Mouse (Mus musculus) midbrain, postnatal 0 days (tissue): ENCODE results near the gene Aplnr. TPM values are rescaled to one million over a fixed set of nuclear protein-coding genes. Genes with fewer than 3 reads are reported as not detected.

ENCODE experiments used
- ATAC-seq: fragments of 200-750 bp; cut with Nextera tagmentation; 2 replicates; pipeline ENCODE4 v1.8.0; 2017; ENCODE audit warnings: moderate number of reproducible peaks, mild to moderate bottlenecking, moderate TSS enrichment, moderate library complexity; ENCODE audit not compliant: low FRiP score
- DNase-seq: peaks from one replicate; pipeline ENCODE4 v3.0.0-alpha.2; 2015; ENCODE audit warnings: low spot score
- H3K27ac ChIP-seq: fragments of 300-500 bp; sonication (generic); 2 replicates; pipeline ENCODE4 v1.5.1; 2014; ENCODE audit warnings: low read depth, mild to moderate bottlenecking, low read length, mixed read lengths
- H3K27me3 ChIP-seq: fragments of 300-500 bp; sonication (generic); 2 replicates; pipeline ENCODE4 v1.6.1; 2014; ENCODE audit warnings: low read length, control low read depth, mixed read lengths; ENCODE audit not compliant: insufficient read depth
- H3K36me3 ChIP-seq: fragments of 300-500 bp; sonication (generic); 2 replicates; pipeline ENCODE4 v1.6.1; 2014; ENCODE audit warnings: low read length, control low read depth, mixed read lengths; ENCODE audit not compliant: insufficient read depth
- H3K4me1 ChIP-seq: fragments of 300-500 bp; sonication (generic); 2 replicates; pipeline ENCODE4 v1.6.1; 2014; ENCODE audit warnings: mild to moderate bottlenecking, control low read depth, antibody characterized with exemption, low read length, mixed read lengths; ENCODE audit not compliant: insufficient read depth
- H3K4me2 ChIP-seq: fragments of 300-500 bp; sonication (generic); 2 replicates; pipeline ENCODE4 v1.6.1; 2014; ENCODE audit warnings: low read depth, mild to moderate bottlenecking, low read length, mixed read lengths; ENCODE audit not compliant: poor library complexity, severe bottlenecking
- H3K4me3 ChIP-seq: fragments of 300-500 bp; sonication (generic); 2 replicates; pipeline ENCODE4 v1.5.1; 2014; ENCODE audit warnings: low read depth, mild to moderate bottlenecking, low read length, moderate library complexity
- H3K9ac ChIP-seq: fragments of 300-500 bp; sonication (generic); replicated peaks from 2 replicates; pipeline ENCODE4 v1.6.1; 2014; ENCODE audit warnings: mild to moderate bottlenecking, low read length, moderate library complexity, mixed read lengths; ENCODE audit not compliant: poor library complexity, severe bottlenecking
- H3K9me3 ChIP-seq: fragments of 300-500 bp; sonication (generic); 2 replicates; pipeline ENCODE4 v1.6.1; 2016; ENCODE audit warnings: low read length, control low read depth
- CTCF ChIP-seq: IDR thresholded peaks from 2 replicates; pipeline ENCODE4 v1.5.1; 2016; ENCODE audit warnings: antibody characterized with exemption, mild to moderate bottlenecking
- WGBS: fragments of 180-500 bp; shearing (Covaris S2); extraction: QIAGEN DNeasy Blood & Tissue Kit; methylation state at CpG from one replicate; pipeline ENCODE4 v1.1.7; 2014; 5-methylcytosine and 5-hydroxymethylcytosine counted together
- polyA plus RNA-seq: library from polyadenylated mRNA; unstranded; fragments of >200 nt; fragmentation: Nextera tagmentation; extraction: Ambion mirVana; gene quantifications from 2 replicates; pipeline ENCODE4 v1.2.1, GENCODE M21; 2015
- total RNA-seq: library from RNA; depleted of rRNA; stranded (reverse); fragments of >200 nt; gene quantifications from 2 replicates; pipeline ENCODE4 v1.2.3, GENCODE M21; 2014

Aplnr gene
- total and polyA plus RNA-seq, 2 experiments from 2014 or later = 17.4 to 19.3 TPM

DNA sequence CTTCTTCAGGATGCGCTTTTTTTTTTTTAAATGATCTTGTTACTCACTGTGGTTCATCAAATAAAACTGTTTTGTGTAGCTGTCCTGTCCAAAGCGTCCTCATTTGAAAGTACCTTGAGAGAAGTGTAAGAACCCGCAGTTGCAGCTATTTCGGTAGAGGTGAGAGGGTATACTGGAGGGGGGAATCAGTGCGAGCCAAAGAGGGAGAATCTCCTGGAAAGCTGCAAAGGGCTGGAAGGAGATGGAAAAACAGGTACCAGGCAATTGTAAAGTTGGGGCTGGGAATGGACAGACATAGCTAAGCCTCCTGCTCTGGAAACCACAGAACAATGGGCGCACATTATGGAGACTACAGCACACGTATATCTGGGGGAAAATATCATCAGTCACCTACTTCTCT lies 3.8 kb downstream of the Aplnr start:
- TF ChIP-seq CTCF = no peak
- 80% methylated on average over 7 of the region's 7 CpGs for WGBS
- no peaks in the 10 kb centered on the region for H3K4me1 ChIP-seq
- DNase-seq (no peak), ATAC-seq (no peak)
- no peaks in the 10 kb centered on the region; the same call in 1 of the 2 replicates for H3K27me3 ChIP-seq
- no peak overlapping the region for H3K4me3 ChIP-seq
- no peaks in the 10 kb centered on the region for H3K9me3 ChIP-seq
- H3K36me3 ChIP-seq = no peaks in the 10 kb centered on the region
- H3K9ac ChIP-seq = no peak overlapping the region
- no peak overlapping the region for H3K27ac ChIP-seq
- H3K4me2 ChIP-seq = no peak overlapping the region

GRCm38 (mm10) chr2:85140833-85141232 lies 4.8 kb downstream of the Aplnr start:
- Histone ChIP-seq H3K9ac (no peak overlapping the region), H3K9me3 (no peaks in the 10 kb centered on the region), H3K4me1 (no peaks in the 10 kb centered on the region), H3K4me2 (no peak overlapping the region), H3K36me3 (no peaks in the 10 kb centered on the region), H3K27me3 (no peaks in the 10 kb centered on the region; the same call in 1 of the 2 replicates), H3K4me3 (no peak overlapping the region), H3K27ac (no peak overlapping the region)
- no peak for ATAC-seq
- DNase-seq = no peak
- TF ChIP-seq CTCF = no peak

DNA sequence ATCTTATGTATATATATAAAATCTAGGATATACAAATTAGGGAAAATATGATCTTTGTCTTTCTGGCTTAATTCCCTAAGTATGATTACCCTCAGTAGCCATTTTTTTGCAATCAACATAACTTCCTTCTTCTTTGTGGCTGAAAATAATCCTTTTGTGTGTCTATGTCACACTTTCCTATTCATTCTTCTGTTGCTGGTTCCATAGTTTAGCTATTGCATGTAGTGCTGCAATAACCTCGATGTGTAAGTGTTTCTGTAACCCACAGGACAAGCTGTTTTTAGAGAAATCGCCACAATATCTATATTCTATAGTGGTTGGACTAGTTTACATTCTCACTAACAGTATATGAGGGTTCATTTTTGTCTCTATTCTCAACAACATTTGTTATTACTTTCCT lies 8.9 kb downstream of the Aplnr start:
- 84% methylated on average over 2 of the region's 2 CpGs for WGBS
- H3K9me3 ChIP-seq = no peaks in the 10 kb centered on the region
- DNase-seq (no peak), ATAC-seq (no peak)
- no peak overlapping the region for H3K9ac ChIP-seq
- H3K27ac ChIP-seq = no peak overlapping the region
- no peaks in the 10 kb centered on the region for H3K36me3 ChIP-seq
- no peak for TF ChIP-seq CTCF
- H3K4me3 ChIP-seq = no peak overlapping the region
- H3K27me3 ChIP-seq = no peaks in the 10 kb centered on the region; the same call in 1 of the 2 replicates
- no peaks in the 10 kb centered on the region for H3K4me1 ChIP-seq
- H3K4me2 ChIP-seq = no peak overlapping the region

- no peak overlapping the region for H3K27ac ChIP-seq
- no peaks in the 10 kb centered on the region for H3K4me1 ChIP-seq
- no peak overlapping the region for H3K9ac ChIP-seq
- H3K4me3 ChIP-seq = no peak overlapping the region
- no peaks in the 10 kb centered on the region; the same call in 1 of the 2 replicates for H3K27me3 ChIP-seq
- ATAC-seq (no peak), DNase-seq (no peak)
- 82% methylated on average over 3 of the region's 3 CpGs for WGBS
- no peaks in the 10 kb centered on the region for H3K36me3 ChIP-seq
- H3K4me2 ChIP-seq = no peak overlapping the region
- no peaks in the 10 kb centered on the region for H3K9me3 ChIP-seq
- TF ChIP-seq CTCF = no peak
Observed at GRCm38 (mm10) chr2:85145346-85145745, 9.3 kb downstream of the Aplnr start.

GRCm38 (mm10) chr2:85147481-85147880 lies 11.5 kb downstream of the Aplnr start:
- no peaks in the 10 kb centered on the region for H3K4me1 ChIP-seq
- no peaks in the 10 kb centered on the region for H3K36me3 ChIP-seq
- H3K27ac ChIP-seq = no peak overlapping the region
- H3K9me3 ChIP-seq = no peaks in the 10 kb centered on the region
- H3K9ac ChIP-seq = no peak overlapping the region
- H3K27me3 ChIP-seq = no peaks in the 10 kb centered on the region; the same call in 1 of the 2 replicates
- DNase-seq (no peak), ATAC-seq (no peak)
- no peak for TF ChIP-seq CTCF
- no peak overlapping the region for H3K4me2 ChIP-seq
- WGBS = 66% methylated on average over 2 of the region's 2 CpGs
- H3K4me3 ChIP-seq = no peak overlapping the region

GRCm38 (mm10) chr2:85150373-85150772 lies 14.3 kb downstream of the Aplnr start:
- Histone ChIP-seq H3K27ac (no peak overlapping the region), H3K4me1 (no peaks in the 10 kb centered on the region)

More at GRCm38 (mm10) chr2:85150373-85150772, 14.3 kb downstream of the Aplnr start:
- no peak for DNase-seq
- no peak for ATAC-seq
- H3K4me3 ChIP-seq = no peak overlapping the region
- no peaks in the 10 kb centered on the region for H3K36me3 ChIP-seq
- H3K4me2 ChIP-seq = no peak overlapping the region
- no peak overlapping the region for H3K9ac ChIP-seq
- H3K27me3 ChIP-seq = no peaks in the 10 kb centered on the region; the same call in 1 of the 2 replicates
- H3K9me3 ChIP-seq = no peaks in the 10 kb centered on the region
- 92% methylated on average over 1 of the region's 1 CpGs for WGBS
- TF ChIP-seq CTCF = no peak
